Mouse (Mus musculus): ENCODE measurements around the gene Cavin3.

The Cavin3 gene

DNA sequence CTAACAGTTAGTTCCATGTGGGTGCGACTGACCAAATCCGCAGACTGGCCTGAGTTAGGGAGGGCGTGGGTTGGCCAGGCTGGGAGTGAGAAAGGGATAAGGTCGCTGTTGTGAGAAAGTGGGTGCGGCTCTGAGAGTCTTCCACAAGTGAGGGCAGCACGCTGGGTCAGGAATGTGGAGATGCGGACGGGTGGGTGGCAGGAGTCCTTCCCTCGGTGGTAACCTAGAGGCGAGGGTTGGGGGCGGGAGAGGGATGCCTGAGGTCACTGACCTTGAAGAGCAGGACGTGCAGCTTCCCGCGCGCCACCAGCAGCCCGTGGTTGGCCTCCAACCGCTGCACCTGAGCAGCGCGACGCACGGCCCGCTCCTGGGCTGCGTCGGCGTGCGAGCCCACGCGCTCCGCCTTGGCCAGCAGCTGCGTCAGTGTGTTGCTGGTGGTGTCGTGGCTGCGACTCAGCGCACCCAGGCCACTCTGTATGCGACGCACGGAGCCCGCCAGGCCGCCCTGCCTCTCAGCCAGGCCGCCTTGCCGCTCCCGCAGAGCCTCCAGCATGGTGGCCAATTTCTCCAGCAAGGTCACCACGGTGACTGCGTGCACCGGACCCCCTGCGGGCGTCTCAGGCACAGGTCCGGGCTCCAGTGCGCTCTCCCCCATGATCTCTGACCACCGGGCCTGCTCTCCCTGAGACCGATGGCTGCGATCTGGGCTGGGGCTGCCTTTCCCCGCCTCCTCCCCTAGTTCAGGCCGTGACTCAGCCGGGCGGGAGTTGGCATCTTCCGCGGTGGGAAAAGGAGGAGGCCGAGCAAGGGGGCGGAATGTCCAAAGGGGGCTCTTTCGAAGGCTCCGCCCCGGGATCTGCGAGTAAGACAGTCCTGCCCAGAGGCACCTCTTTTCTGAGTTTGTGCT, at the start of gene Cavin3:
TSS of gene Cavin3 (minus strand) at position 796 of the 907 bp plus-strand sequence.
- DNase-seq, result peak; percentile 61 to 63

DNA sequence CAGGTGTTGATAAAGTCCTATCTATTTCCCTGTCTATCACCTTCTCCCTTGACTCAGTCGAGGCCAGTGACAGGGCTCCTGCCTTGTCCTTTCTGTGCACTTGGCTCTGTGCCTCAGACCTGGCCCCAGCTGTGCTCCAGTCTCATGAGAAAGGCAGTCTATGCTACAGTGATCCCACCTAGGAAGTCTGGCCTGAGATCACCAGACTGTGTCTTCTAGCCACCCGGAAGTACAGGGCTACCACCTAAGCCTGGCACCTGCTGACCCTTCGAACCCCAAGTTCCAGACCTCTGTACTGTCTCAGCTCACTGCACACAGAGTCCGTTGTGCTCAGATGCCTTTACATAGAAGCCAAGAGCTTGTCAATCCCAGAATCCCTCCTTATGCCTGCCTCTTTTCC, 46.0 kb upstream of the Cavin3 start:
- DNase-seq, result peak in 1 of 2 experiments; percentile 38

DNA sequence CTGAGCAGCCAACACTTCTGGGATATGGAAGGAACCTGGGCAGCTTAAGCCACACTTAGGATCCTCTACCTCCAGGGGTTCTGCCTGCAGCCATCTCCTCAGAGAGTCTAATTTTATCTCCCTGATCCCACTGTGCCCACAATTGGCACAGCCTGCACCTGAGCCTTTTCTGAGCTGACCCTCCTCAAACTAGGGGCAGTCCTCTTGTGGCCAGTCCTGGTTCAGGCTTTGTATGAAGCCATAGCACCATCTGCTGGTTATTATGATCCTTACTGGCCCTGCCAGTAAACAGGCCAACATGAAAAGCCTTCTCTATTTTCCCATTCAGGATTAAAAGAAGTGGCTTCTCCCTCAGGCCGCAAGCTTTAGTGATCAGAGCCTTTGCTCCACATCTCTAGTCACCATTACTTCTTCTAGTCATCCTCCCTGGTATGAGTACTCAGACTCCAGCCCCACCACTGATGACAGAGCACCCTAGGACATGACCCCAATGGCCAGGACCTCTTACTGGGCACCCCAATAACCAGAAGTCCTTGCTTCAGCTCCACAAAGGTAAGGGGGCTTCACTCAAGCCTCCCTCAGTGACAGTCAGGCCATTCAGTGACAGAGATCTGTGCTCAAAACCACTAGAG, 45.3 kb upstream of the Cavin3 start:
- peak; percentile 51 to 57 for DNase-seq

DNA sequence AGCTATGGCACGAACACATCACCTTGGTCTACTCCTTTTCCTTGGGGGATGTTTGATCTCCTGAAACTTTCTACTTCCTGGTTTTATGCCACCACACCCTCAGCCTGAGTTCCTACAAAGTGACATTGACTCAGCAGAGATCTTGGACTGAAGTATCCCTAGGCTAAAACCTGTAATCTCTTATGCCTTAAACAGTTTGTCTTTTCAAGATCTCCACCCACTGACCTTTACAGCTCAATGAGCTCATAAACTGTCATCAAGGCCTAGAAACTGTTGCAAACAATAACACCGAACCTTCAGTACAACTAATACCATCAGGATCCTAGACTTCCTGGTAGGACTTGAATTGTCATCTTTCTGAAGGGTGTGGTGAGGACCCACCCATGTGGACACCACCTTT, 42.1 kb upstream of the Cavin3 start:
- no peak for DNase-seq

DNA sequence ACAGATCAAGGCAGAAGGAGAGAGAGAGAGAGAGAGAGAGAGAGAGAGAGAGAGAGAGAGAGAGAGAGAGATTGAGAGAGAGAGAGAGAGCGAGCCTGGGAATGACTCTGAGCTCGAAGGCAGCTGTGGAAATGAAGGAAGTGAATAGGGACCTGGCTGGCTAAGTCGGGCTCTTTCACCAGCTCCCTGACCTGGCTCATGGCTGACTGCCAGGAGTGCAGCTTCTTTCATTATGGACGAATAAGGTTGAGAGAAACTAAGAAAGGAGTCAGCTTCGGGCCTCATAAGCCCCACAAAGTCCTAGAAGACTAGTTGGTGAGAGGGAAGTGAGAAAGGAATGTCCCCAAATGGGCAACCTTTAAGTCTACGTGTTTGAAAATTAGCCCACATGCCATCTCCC, 38.1 kb upstream of the Cavin3 start:
- peak in 1 of 2 experiments; percentile 47 for DNase-seq

DNA sequence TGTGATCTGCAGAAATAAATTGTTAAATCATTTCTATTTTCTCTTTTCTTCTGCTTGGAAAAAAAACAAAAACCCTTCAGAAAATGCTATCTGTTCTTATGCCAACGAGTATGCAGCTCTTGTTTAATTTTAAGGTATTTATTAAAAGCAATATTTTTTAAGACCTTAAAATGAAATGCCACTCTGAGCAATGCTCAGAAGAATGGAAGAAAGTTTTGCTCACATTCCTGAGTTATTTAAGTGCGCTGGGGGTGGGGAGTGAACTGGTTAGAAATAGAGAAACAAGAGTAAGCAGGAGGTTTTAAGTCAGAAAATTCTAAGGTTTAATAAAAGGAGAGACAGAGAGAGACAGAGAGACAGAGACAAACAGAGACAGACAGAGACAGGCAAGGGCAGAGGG, 37.7 kb upstream of the Cavin3 start:
- no peak for DNase-seq

DNA sequence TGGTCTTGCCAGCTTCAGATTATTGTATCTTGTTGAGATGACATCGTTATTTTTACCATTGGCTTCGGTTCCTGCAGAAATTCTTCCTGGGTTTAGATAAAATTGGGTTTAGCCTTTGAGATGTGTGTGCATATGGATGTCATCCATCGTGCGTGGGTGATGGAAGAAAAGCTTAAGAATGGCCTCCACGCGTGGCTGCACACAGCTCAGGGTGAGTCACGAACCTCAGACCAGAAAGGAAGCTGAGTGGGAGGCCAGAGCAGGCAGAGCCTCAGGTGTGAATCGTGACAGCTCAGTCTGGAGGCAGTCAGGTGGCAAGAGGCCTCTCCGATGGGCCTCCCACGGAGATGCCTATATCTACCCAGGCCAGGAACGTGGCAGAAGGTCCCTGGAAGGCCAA, 37.2 kb upstream of the Cavin3 start:
- DNase-seq, result no peak

DNA sequence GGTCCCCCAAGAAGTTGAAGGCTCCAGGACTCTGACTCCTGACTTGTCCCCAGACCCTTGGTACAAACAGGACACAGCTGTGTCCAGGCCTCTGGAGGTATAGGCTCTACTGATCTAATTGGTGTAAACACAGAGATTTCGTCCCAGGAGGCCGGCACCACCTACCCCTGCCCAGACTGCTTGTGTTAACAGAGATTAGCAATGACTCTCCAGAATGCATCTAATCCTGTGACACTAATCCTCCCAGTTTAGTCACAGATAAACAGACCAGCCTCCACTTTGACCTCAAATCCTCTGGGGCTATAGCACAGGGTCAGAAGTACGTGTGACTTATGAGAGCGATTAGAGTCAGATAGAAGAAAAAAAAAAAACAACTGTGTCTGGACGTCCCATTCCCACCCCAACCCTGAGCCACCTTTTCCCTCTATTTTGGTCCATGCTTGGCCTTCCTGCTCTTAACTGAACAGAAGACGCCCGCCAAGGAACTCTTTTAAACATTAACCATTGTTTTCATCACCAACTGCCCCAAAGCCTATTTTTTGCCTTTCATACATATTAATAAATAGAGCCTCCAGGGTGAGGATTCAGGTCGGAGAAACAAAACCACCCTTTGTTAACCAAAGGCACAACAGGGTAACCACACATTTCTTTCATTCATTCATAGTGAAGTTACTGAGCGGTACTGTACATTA, 34.7 kb upstream of the Cavin3 start:
- DNase-seq, result peak in 1 of 2 experiments; percentile 66

DNA sequence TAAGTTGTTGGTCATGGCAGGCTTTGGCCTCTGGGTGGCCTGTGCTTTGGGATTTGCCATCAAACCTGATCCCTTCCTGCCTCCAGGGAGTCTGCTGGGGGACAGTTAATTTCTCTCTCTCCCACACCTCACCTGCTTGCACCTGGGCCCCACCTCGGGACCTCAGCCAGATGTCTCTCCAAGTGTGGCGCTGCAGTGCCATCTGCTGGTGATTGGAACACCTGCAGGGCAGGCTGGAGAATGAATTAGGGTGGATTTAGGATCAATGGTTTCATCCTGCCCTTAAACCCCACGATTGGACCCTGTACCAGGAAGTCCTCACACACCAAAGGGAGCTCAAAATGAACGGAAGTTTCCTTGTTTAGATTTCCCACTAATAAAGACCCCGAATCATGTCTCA, 33.1 kb upstream of the Cavin3 start:
- peak; percentile 45 to 68 for DNase-seq

DNA sequence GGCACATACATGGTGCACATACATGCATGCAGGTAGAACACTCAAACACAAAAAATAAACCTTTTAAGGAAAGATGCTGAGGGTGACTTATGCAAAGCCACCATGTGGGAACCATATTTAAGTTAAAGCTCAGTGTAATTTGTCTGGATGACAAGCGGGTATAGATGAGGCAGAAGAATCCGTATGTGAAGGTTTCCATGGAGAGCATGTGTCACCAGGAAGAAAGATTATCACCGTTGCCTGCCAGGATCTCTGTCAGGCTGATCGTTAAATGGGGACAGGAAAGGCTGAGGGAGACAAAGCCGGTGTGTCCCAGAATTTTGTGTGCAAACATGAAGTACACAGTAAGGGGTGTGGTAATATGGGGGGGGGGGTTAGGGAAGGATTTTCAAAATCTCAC, 32.5 kb upstream of the Cavin3 start:
- no peak for DNase-seq

DNA sequence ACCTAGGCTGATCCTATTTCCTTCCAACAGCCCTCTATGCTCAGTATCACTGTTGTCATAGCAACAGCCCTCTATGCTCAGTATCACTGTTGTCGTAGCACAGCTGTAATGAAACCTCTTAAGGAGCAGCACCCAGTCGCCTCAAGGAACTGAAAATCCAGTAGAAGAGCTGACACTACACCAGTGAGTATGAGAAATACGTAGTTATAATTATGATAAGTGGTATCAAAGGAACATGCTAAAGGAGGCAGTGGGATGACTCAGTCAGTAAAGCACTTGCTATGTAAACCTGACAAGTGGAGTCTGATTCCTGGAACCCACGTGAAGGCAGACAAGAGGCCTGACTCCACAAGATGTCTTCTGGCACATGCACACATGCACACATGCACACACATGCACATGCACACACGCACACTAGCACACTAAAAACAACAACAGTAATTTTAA, 31.8 kb upstream of the Cavin3 start:
- no peak for DNase-seq

DNA sequence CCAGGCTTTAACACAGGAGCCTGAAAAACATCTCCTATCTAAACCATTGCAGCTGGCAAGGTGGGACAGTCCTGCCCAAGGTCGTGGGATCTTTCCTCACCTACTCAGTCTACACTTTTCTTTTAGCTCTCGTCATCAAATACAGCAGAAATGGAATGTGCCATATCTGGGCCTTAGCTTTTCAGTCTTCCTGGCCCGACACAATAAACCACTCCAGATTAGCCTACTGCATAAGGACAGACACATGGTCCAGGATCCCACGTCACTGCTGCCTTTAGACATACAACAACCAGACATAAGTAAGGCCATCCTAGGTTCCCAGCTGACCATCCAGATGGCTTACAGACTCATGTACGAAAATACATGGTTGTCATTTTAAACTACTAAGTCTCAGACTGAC, 28.0 kb upstream of the Cavin3 start:
- no peak for DNase-seq

DNA sequence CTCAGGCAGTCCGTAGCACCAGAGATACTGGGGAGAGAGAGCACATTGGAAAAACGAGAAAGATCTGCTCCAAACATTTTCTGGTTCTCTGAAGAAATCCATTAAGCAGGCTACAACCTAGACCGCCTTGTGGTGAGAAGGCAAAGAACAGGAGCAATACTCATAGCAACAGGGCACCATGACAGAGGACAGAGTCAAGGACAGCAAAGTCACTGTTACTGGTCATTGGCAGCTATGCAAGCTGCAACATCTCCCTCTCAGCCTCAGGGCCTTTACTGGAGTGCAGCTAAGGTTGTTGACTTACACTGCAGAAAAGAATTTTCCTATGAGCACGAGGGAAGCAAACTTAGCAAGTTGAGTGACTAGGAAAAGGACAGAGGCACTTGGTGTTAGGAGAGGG, 25.2 kb upstream of the Cavin3 start:
- no peak for DNase-seq

DNA sequence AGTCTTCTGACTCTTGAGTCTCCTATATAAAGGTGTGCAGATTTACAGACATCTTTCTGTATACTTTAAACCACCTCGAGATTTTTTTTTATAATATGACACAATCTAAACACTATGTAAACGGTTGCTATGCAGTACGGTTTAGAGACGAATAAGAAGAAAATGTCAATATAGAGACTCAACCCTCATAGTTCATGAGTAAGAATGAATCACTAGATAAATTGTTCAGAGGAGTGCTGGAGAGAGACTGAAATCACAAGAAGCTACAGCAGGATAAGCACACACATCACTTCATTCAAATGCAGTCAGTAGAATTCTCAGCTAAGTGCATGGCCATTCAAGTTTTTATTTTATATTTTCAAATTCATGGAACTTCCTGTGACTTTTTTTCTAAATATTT, 19.9 kb upstream of the Cavin3 start:
- DNase-seq, result no peak

DNA sequence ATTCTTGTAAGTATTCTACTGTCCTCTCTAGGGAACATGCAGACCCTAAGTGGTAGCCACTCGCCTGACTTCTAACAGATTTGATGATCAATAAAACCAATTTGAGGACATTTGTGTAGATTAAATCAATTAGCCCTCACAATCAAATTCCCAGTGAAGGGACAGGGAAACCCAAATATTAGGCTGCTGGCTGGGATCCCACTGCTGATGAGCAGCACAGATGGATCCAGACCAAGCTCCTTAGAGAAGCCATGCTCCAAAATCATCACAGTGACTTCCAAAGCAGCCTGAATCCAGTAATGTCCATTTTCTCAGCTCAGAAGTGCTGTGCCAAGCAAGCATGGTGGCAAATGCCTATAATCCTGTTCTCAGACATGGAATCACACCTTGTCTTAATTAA, 17.6 kb upstream of the Cavin3 start:
- no peak for DNase-seq

DNA sequence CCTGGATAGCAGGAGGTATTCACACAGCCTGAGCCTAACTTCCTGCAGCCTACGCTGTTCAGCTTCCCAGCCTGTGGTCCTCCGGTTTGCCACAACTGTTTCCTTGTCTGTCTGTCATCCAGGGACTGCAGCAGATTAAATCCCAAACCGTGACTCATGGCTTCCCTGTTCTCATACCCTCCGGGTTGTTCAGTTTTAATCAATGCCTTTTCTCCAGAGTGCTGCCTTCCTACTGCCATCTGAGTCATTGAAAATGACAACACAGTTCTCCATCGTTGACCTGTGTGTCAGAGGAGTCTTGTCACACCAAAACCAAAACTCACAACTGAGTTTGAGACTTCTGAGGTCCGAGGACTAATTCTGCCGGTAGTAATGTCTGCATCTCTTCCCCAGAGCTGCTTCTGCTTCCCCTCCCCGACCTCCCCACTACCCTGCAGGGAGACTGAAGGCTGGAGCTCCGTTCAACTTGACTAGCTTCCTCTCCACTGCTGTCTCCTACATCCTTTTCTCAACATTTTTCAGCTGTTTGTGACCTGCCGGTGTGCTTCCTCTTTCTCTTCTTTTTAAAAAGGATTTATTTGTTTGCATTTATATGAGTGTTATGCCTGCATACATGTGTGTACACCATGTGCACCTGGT, 16.9 kb upstream of the Cavin3 start:
- no peak for DNase-seq

DNA sequence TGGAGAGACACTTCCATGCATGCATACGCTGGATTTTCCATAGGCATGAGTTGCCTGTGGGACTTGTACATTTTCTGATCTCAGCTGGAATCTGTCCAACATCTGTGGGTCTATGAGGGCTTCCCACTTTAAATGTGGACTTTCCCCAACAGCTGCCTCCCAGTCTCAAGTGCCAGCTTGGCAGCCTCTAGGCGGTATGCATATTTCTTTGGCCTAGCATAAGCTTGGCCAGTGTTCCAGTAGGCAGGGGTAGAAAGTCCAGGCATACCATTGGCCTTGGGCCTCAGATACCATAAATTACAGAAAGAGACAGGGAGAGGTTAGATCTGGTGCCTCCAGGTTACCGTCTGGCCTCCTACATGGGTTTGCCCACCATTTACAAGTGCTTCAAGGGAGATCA, 15.8 kb upstream of the Cavin3 start:
- no peak for DNase-seq

DNA sequence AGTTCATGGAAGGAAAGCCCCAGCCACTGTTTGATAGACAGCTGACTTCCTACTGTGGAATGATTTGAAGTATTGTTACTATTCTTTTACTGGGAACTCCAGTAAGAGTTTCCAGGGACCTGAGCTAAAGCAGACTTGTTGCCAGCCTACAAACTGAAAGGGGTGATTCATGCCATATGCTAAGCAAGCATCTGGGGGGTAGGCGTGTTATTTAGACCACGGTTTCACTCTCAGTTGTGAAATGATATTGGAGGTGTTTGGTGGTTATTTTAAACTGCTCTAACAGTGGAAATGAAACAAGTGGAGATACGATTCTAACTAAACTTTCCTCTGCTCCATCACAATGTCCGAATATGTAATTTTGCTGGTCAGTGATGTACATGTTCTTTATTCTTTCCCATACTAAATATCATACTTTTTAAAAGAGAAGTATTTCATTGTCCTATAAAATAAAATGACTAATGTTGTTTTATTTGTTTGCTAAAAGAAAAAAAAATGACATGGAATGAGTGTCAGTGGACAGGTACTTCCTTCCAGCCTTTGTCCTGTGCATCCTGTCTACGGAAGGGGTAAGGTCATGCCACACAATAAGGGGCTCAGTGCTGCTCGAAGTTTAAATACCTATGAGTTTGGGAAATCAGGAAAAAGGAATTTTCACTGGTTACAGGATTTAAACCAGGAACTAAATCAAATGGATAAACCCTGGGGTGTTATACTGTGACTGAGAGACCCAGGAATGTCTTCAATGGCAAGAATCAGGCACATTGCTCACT, 5.2 kb upstream of the Cavin3 start:
- DNase-seq, result peak in 1 of 2 experiments; percentile 15

DNA sequence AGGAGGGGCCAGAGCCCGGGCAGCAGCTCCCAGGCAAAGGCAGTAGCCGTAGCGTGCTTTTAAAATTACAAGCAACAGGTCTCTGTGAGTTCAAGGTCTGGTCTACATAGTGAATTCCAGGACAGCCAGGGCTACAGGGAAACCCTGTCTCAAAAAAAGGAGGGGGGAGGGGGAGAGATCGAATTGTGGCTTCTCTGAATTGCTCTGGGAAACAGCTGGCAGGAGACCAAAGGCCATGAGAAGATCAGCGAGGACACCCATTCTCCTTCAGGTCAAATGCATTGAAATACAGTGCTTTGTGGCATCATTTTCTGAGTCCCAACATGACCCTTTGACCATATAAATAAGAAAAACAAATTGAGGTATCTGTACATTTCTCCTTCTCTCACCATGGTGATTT, 2.9 kb upstream of the Cavin3 start:
- no peak for DNase-seq

DNA sequence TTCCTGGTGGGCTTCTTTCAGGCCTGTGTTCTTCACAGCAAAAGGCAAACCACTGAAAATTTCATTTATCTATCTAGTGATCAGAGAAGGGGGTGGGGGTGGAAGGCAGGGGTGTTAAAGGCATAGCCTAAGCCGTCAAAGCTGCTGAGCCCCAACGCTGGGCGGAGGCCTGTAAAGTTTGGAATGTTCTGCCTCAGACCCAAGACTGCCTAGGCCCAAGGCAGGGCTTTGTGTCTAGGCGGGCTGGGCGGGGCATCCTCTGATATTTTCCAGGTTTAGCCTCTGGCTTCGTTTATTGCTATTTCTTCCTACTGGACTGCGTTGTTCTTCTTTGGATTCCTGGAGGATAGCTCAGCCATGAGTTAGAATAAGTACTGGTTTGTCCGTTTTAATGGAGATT, 326 bp upstream of the Cavin3 start:
- DNase-seq, result peak in 1 of 2 experiments; percentile 7

DNA sequence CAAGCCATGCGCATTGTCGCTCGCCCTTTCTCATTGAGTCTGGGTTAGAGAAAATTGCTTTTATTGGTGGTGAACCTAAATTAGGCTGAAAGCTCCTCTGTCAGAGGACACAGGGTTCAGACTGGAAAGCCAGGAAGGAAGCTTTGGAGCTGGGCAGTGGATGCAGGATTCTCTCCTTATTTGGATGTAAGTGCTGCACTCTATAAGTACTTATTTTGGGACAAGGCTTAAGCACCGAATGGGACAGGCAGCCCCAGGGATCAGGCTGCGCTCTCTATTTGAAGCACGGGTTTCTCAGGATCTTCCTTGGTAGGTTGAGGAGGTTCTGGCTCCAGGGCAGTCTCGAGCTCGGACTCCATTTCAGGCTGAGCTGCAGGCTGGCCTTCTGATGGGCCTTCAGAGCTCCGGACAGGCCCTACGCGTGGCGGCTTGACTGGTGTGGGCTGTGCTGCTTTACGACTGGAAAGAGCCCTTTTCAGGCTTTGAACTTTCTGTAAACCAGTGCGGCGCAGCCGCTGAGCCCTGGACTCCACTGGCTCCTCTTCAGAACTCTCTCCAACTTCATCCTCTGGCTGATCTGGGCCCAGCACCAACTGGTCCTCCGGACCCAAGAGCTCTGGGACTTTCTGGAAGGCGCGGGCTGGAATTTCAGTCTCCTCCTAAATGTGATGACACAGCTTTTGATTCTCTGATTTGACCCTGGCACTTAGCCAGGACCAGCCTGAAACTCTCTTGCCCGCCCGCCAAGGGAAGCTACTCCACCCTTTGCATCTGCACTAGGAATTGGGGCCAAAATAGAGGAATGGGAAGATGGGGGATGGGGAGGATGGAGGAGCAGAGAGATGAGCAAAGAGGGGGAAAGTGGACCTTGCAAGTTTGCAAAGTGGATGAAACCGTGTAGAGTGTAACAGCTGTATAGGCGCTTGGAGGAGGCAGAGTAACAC, 1.3 kb downstream of the Cavin3 start:
- peak; percentile 31 to 33 for DNase-seq

Measured in kidney, adult 8-10 months (tissue).